10 mouse cellular contexts compared by ENCODE assay signal in the genomic region with DNA sequence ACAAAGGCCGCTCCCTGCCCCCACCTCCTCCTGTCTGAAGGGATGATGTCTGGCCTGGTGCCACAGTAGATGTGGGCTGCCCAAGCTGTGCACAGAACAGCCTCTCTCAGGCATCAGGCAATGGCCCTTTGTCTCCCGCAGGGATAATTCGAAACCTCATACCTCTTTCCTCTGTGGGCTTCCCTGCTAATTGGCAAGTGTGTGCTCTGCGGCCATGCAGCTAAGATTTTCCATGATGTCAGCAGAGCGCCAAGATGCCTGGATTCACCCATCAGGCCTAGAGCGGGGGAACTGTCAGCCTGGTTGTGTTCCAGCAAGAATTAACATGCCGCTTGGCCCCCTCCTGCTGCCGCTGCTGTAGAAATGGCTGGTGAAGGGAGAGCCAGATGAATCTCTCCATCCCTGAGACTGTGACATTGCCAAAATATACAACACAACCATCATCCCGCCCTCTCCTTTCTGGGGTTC. TPM values are rescaled to one million over a fixed set of nuclear protein-coding genes. Genes with fewer than 3 reads are reported as not detected.
DNase-seq lines count a peak whose midpoint lies in the region; ATAC-seq and TF ChIP-seq lines count a peak whose summit lies in the region.
"Had no signal": no experiment of that assay in that cellular context is flagged by ENCODE, and none has a peak within 500 bp of the region (broad histone marks: within the 10 kb centered on the region; RNA-seq: fewer than 3 reads in every experiment).

No protein-coding gene starts in this region.

- DNase-seq in intestine, embryonic 14.5 days (ENCODE audit: low spot score): no peak
- peak; percentile 86 to 90 for DNase-seq in cerebellum, postnatal 25 days
- peak; percentile 74 to 83 for DNase-seq in frontal cortex, postnatal 36 days (ENCODE audit: low spot score in 2 of 2)
- peak; percentile 52 for DNase-seq in left cerebral cortex, adult 11 months (ENCODE audit: low spot score)
- DNase-seq in spleen, postnatal 10 days (ENCODE audit: low spot score in 2 of 2): no peak
- DNase-seq: liver, embryonic 13.5 days had no signal

- H3K9me3 ChIP-seq in intestine, embryonic 14.5 days (ENCODE audit: control insufficient read depth, low read length): no peaks in the 10 kb centered on the region
- H3K9me3 ChIP-seq in intestine, postnatal 0 days (ENCODE audit: control insufficient read depth): no peaks in the 10 kb centered on the region
- H3K9me3 ChIP-seq in neural tube, embryonic 15.5 days (replicated peaks): no peaks in the 10 kb centered on the region
- H3K9me3 ChIP-seq: liver, embryonic 13.5 days had no signal

- no peak overlapping the region for H3K9ac ChIP-seq in intestine, embryonic 14.5 days (ENCODE audit: low read length)
- no peak overlapping the region for H3K9ac ChIP-seq in intestine, postnatal 0 days (ENCODE audit: low read depth, low read length)
- peak overlapping the region; percentile 28 for H3K9ac ChIP-seq in neural tube, embryonic 15.5 days (replicated peaks)
- H3K9ac ChIP-seq: liver, embryonic 13.5 days had no signal

- 16% methylated on average over 9 of the region's 9 CpGs for WGBS in intestine, embryonic 14.5 days
- 24% methylated on average over 9 of the region's 9 CpGs for WGBS in intestine, postnatal 0 days
- WGBS in neural tube, embryonic 15.5 days: 5% methylated on average over 9 of the region's 9 CpGs

- H3K36me3 ChIP-seq in intestine, embryonic 14.5 days (ENCODE audit: control insufficient read depth, insufficient read depth, low read length): no peaks in the 10 kb centered on the region
- H3K36me3 ChIP-seq in intestine, postnatal 0 days (ENCODE audit: control insufficient read depth, insufficient read depth): no peaks in the 10 kb centered on the region
- H3K36me3 ChIP-seq in neural tube, embryonic 15.5 days: no peaks in the 10 kb centered on the region
- H3K36me3 ChIP-seq: liver, embryonic 13.5 days had no signal

- 0 out of 2 replicates have a peak, but pooled peaks cover 17% of the 10 kb centered on the region for H3K27me3 ChIP-seq in intestine, embryonic 14.5 days (replicated peaks; ENCODE audit: control insufficient read depth, insufficient read depth, low read length)
- H3K27me3 ChIP-seq in intestine, postnatal 0 days (replicated peaks; ENCODE audit: control insufficient read depth, insufficient read depth, low read length): no peaks in the 10 kb centered on the region; the same call in 1 of the 2 replicates
- H3K27me3 ChIP-seq in neural tube, embryonic 15.5 days (replicated peaks): no peaks in the 10 kb centered on the region

- no peak for TF ChIP-seq CTCF in intestine, postnatal 0 days (IDR thresholded peaks at IDR 0.05; ENCODE audit: low read depth)

- peak; percentile 47; the same call in 1 of the 2 replicates for ATAC-seq in intestine, embryonic 14.5 days (replicated peaks; ENCODE audit: low FRiP score, low TSS enrichment, low read depth)
- no peak for ATAC-seq in intestine, postnatal 0 days
- peak; percentile 79 for ATAC-seq in neural tube, embryonic 15.5 days (ENCODE audit: low FRiP score)
- ATAC-seq in granulocyte monocyte progenitor cell, adult 5-6 weeks (replicated peaks; ENCODE audit: poor library complexity, severe bottlenecking): no peak
- ATAC-seq: Patski had no signal

- H3K27ac ChIP-seq in intestine, embryonic 14.5 days (ENCODE audit: low read depth): peak overlapping the region; percentile 38; the same call in 1 of the 2 replicates
- H3K27ac ChIP-seq in intestine, postnatal 0 days (ENCODE audit: low read depth, low read length): no peak overlapping the region
- H3K27ac ChIP-seq in neural tube, embryonic 15.5 days (replicated peaks): peak overlapping the region; percentile 86
- H3K27ac ChIP-seq: liver, embryonic 13.5 days had no signal

- peaks cover 25% of the 10 kb centered on the region for H3K4me1 ChIP-seq in intestine, embryonic 14.5 days (replicated peaks; ENCODE audit: control insufficient read depth, insufficient read depth, low read length)
- no peaks in the 10 kb centered on the region for H3K4me1 ChIP-seq in intestine, postnatal 0 days (replicated peaks; ENCODE audit: control insufficient read depth, insufficient read depth, low read length)
- H3K4me1 ChIP-seq in neural tube, embryonic 15.5 days: peaks cover 33% of the 10 kb centered on the region
- H3K4me1 ChIP-seq: liver, embryonic 13.5 days had no signal

- H3K4me2 ChIP-seq in intestine, embryonic 14.5 days (ENCODE audit: low read length): no peak overlapping the region
- no peak overlapping the region for H3K4me2 ChIP-seq in intestine, postnatal 0 days (replicated peaks; ENCODE audit: low read depth)
- peak overlapping the region; percentile 46 for H3K4me2 ChIP-seq in neural tube, embryonic 15.5 days
- H3K4me2 ChIP-seq: liver, embryonic 13.5 days had no signal

- H3K4me3 ChIP-seq in intestine, embryonic 14.5 days (ENCODE audit: low read depth, low read length): no peak overlapping the region
- H3K4me3 ChIP-seq in intestine, postnatal 0 days (ENCODE audit: low read depth, low read length): no peak overlapping the region
- H3K4me3 ChIP-seq in neural tube, embryonic 15.5 days (replicated peaks): 0 out of 2 replicates have a peak overlapping the region, but pooled peaks have one; percentile 5
- H3K4me3 ChIP-seq: liver, embryonic 13.5 days had no signal

RNA-seq across cellular contexts. Expression of a gene that starts 25.7 kb away (rescaled TPM):
- polyA plus RNA-seq in intestine, embryonic 14.5 days (2014; fragmentation: Nextera tagmentation; extraction: Ambion mirVana): 12.6 and 13.8 TPM in 2 replicates
- 6.1 and 6.9 TPM in 2 replicates for polyA plus RNA-seq in intestine, postnatal 0 days (2015; fragmentation: Nextera tagmentation; extraction: Ambion mirVana)
- polyA plus RNA-seq in neural tube, embryonic 15.5 days (2015; fragmentation: Nextera tagmentation; extraction: Ambion mirVana): 20.5 and 23.6 TPM in 2 replicates
- 21.9 and 24.4 TPM in 2 replicates for total RNA-seq in granulocyte monocyte progenitor cell, adult 5-6 weeks (2014; fragmentation: Nextera tagmentation)
- 22.7 and 23.5 TPM in 2 replicates for total RNA-seq in granulocyte monocyte progenitor cell, adult 5-6 weeks (2017)

Comparison
In these comparisons a context has a peak if more than half of its experiments do, and no peak if none do; other contexts are left out.
1. ATAC-seq: peak in intestine, embryonic 14.5 days (single experiment) and neural tube, embryonic 15.5 days (single experiment); none in intestine, postnatal 0 days (single experiment) and granulocyte monocyte progenitor cell, adult 5-6 weeks (single experiment).
2. DNase-seq: peak in cerebellum, postnatal 25 days (2 of 2), frontal cortex, postnatal 36 days (2 of 2) and left cerebral cortex, adult 11 months (single experiment); none in intestine, embryonic 14.5 days (single experiment) and spleen, postnatal 10 days (0 of 2).